Mouse (Mus musculus) monocyte, adult 5-6 weeks (primary cell): ENCODE data around the gene Gm5485. TPM values are rescaled to one million over a fixed set of nuclear protein-coding genes. Genes with fewer than 3 reads are reported as not detected.

Experiments used
- ATAC-seq: fragments of 153-309, 156-312 bp; replicated peaks from 2 replicates; pipeline ENCODE4 v1.8.0; 2017; ENCODE audit warnings: mild to moderate bottlenecking; ENCODE audit not compliant: low TSS enrichment, insufficient number of reproducible peaks, severe bottlenecking, poor library complexity, low FRiP score
- total RNA-seq: library from RNA; stranded (forward); fragments of 200-1000, 200-491, 200-594 nt; gene quantifications from 3 replicates; pipeline ENCODE4 v1.2.3, GENCODE M21; 2017

Gm5485 gene
- not detected in 3 replicates for total RNA-seq

GRCm38 (mm10) chr16:48412246-48412645 lies at the start of gene Gm5485:
Gene Gm5485, minus strand, starts transcription at chr16:48412416.
- no peak for ATAC-seq

GRCm38 (mm10) chr16:48453264-48453663 lies 41.0 kb upstream of the Gm5485 start:
- ATAC-seq = no peak

- no peak for ATAC-seq
Measured at GRCm38 (mm10) chr16:48446161-48446925, 34.1 kb upstream of the Gm5485 start.

GRCm38 (mm10) chr16:48444589-48444988 lies 32.4 kb upstream of the Gm5485 start:
- no peak for ATAC-seq

GRCm38 (mm10) chr16:48437476-48437875 lies 25.3 kb upstream of the Gm5485 start:
- no peak for ATAC-seq

GRCm38 (mm10) chr16:48435454-48435853 lies 23.2 kb upstream of the Gm5485 start:
- no peak for ATAC-seq

GRCm38 (mm10) chr16:48431027-48431426 lies 18.8 kb upstream of the Gm5485 start, which contains the start of gene Morc1:
Gene Morc1, plus strand, starts transcription at chr16:48431237.
- no peak for ATAC-seq

- no peak for ATAC-seq
Measured at GRCm38 (mm10) chr16:48429427-48429826, 17.2 kb upstream of the Gm5485 start.

GRCm38 (mm10) chr16:48424069-48424468 lies 11.9 kb upstream of the Gm5485 start:
- ATAC-seq = no peak

- no peak for ATAC-seq
Measured at GRCm38 (mm10) chr16:48422501-48422900, 10.3 kb upstream of the Gm5485 start.

- no peak for ATAC-seq
Measured at GRCm38 (mm10) chr16:48419035-48419434, 6.8 kb upstream of the Gm5485 start.

- ATAC-seq = no peak
Measured at GRCm38 (mm10) chr16:48418557-48418956, 6.3 kb upstream of the Gm5485 start.

- ATAC-seq = no peak
Measured at GRCm38 (mm10) chr16:48410125-48410524, 2.1 kb downstream of the Gm5485 start.

GRCm38 (mm10) chr16:48409580-48409979 lies 2.6 kb downstream of the Gm5485 start:
- ATAC-seq = no peak

GRCm38 (mm10) chr16:48405674-48406403 lies 6.4 kb downstream of the Gm5485 start:
- ATAC-seq = no peak

GRCm38 (mm10) chr16:48404009-48404408 lies 8.2 kb downstream of the Gm5485 start:
- no peak for ATAC-seq

GRCm38 (mm10) chr16:48403423-48403822 lies 8.8 kb downstream of the Gm5485 start:
- no peak for ATAC-seq

GRCm38 (mm10) chr16:48402963-48403362 lies 9.3 kb downstream of the Gm5485 start:
- ATAC-seq = no peak

GRCm38 (mm10) chr16:48395278-48395677 lies 16.9 kb downstream of the Gm5485 start:
- ATAC-seq = no peak

- ATAC-seq = no peak
Measured at GRCm38 (mm10) chr16:48386982-48387381, 25.2 kb downstream of the Gm5485 start.
